Mouse (Mus musculus) fibroblast of lung, adult 2 months (primary cell): Measurements from ENCODE around the gene Fancf.

Source experiments
- DNase-seq: peaks from one replicate; pipeline ENCODE4 v3.0.0-alpha.2; 2011; ENCODE audit warnings: low read depth

The Fancf gene

GRCm38 (mm10) chr7:51840515-51840914, 21.6 kb downstream of the Fancf start:
- DNase-seq: no peak

GRCm38 (mm10) chr7:51831917-51832316, 30.1 kb downstream of the Fancf start:
- DNase-seq: no peak

- no peak for DNase-seq
These were observed 38.3 kb downstream of the Fancf start for GRCm38 (mm10) chr7:51823562-51824338.

DNA sequence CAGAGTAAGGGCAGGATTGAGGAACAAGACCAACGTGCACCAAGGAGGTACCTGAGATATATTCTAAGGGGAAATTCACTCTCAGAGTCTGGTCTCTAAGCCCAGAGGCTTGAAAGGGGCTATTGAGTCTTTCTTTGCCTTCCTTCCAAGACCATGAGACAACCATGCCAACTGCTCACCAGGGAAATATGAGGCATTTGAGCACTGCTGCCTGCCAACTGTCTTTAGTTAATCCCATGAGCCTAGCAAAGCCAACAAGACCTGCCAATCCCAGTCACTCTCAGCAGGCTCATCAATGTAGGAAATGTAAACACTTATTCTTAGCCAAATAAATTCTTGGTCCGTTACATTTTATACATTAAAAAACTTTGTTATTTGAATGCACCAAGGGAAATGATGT, 40.6 kb downstream of the Fancf start:
- no peak for DNase-seq

DNA sequence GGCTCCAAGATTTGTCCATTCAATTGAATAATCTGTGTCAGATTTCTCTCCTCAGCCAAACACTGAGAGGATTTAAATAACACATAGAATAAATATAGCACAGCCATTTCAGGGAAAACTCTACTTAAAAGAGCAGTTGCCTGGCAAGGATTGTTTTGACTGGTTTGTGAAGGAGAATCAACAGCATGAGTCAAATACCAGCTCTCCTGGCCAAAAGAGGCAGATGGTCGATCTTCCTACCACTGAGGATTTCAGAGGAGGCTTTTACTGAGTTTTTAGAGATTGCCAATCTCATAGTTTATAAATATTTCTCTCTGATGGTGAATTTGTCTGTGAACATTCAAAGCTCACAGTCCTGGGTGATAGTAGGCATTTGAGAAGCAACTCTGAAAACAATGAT, 42.2 kb downstream of the Fancf start:
- DNase-seq: no peak

- no peak for DNase-seq
These were observed 43.7 kb downstream of the Fancf start for GRCm38 (mm10) chr7:51818251-51818974.

- DNase-seq: no peak
These were observed 45.7 kb downstream of the Fancf start for GRCm38 (mm10) chr7:51816283-51816839.

GRCm38 (mm10) chr7:51815473-51816282, 46.4 kb downstream of the Fancf start:
- DNase-seq: no peak
